Mouse (Mus musculus) frontal cortex, adult (tissue): ENCODE measurements around the gene H2-M5.
A peak's percentile ranks its signal among the peaks of the same experiment; 100 is the strongest.

Experiments
- ATAC-seq: cut with Nextera tagmentation; 2 replicates; pipeline ENCODE4 v1.9.2; 2017; ENCODE audit warnings: mild to moderate bottlenecking, moderate library complexity, mixed read lengths; ENCODE audit not compliant: low TSS enrichment

H2-M5 gene

DNA sequence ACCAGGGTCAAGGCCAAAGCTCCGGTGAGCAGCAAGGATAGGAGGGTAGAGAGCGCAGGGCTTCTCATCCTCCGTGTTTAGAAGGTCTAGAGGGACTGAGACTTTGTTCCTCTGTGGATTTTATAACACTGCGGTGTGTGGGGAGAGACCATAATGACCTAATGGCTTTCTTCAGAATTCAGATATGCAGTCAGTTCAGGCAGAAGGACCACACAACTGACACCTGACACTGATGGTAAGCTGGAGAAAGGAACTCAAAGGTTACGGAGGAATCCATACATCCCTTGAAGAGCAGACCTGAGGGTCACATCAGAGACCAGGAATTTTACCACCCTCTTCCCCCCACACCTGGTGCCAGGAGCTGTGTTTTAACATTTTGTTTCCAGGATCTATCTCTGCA, at the start of gene H2-M5:
H2-M5 (minus strand) TSS at position 101 of the 400 bp plus-strand sequence.
- ATAC-seq: no peak

DNA sequence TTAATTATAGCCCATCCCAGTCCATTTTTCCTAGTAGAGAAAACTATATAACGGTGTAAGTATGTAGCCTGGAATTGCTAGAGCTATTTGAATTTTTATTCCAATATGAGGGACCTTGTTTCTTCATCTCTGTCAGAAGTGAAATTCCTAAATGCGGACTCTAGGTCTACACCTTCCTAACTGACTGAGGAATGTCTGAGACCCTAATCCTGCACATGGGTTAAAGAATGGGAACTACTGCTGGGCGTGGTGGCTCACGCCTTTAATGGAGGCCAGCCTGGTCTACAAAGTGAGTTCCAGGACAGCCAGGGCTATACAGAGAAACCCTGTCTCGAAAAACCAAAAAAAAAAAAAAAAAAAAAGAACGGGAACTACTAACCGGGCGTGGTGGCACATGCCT, 39.8 kb upstream of the H2-M5 start:
- ATAC-seq: no peak

DNA sequence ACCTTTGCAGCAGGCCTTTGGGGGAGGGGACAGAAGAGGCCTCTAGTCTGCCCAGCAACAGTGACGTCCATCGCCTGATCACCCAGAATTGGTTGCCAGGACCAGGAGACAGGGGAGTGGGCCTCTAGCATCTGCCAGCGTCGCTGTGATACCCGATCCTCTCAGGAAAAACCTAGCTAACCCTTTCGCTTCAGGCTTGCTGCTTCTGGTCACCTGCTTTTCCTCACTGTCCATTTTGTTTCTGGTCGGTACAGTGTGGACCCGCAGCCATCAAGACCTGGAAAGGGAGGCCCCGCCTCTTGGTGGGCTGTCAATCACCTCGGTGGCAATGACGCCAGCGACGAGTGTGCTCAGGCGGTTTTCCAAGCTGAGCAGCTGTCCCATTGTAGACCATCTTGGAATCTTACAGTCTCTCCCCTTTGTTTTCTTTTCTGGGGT, 39.4 kb upstream of the H2-M5 start:
- ATAC-seq: peak; percentile 99

DNA sequence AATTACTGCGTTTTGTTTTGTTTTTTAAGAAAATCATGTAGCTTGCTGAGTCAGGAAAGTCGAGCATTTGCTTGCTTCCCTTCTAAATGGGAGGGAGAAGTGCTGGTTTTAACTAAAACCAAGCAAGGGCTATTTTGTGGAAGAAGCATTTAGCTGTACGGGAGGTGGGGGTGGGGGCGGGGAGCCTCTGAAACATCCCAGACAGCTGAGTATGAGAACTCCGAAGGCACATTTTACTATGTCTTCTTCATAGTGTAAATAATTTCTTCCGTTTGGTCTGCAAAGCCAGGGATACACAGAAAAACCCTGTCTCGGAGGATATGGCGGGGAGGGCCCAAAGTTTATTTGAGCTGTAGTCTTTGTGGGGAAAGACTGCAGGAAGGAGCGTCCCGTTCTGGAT, 38.9 kb upstream of the H2-M5 start:
- ATAC-seq: peak; percentile 13

DNA sequence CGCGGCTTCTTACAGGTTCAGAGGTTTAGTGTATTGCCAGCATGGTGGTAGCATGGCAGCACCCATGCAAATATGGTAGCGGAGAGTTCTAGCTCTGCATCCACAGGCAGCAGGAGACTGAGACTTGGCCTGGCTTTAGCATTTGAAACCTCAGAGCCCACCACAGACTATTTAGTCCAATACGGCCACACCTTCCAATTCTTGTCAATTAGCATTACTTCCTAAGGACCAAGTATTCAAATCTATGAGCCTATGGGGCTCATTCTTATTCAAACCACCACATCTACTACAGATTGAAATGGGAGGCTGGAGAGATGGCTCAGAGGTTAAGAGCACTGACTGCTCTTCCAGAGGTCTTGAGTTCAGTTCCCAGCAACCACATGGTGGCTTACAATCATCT, 38.1 kb upstream of the H2-M5 start:
- no peak for ATAC-seq

DNA sequence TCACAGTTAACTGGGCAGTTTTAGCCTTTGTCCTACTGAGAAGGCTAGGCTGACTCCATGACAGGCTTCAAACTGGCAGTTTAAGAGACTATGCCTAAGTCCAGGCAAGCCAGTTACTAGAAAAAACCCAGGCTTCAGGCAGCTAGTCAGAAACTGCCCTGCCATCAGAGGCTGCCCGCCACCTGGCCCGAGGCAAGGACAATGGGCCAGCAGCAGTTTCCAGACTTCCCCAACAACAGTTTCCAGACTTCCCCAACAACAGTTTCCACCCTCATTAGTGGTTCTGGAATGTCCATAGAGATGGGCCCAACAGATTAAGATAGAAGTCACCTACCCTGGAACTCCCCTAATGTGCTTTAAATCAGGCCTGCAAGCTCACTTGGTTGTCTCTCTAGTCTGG, 37.1 kb upstream of the H2-M5 start:
- ATAC-seq: no peak

DNA sequence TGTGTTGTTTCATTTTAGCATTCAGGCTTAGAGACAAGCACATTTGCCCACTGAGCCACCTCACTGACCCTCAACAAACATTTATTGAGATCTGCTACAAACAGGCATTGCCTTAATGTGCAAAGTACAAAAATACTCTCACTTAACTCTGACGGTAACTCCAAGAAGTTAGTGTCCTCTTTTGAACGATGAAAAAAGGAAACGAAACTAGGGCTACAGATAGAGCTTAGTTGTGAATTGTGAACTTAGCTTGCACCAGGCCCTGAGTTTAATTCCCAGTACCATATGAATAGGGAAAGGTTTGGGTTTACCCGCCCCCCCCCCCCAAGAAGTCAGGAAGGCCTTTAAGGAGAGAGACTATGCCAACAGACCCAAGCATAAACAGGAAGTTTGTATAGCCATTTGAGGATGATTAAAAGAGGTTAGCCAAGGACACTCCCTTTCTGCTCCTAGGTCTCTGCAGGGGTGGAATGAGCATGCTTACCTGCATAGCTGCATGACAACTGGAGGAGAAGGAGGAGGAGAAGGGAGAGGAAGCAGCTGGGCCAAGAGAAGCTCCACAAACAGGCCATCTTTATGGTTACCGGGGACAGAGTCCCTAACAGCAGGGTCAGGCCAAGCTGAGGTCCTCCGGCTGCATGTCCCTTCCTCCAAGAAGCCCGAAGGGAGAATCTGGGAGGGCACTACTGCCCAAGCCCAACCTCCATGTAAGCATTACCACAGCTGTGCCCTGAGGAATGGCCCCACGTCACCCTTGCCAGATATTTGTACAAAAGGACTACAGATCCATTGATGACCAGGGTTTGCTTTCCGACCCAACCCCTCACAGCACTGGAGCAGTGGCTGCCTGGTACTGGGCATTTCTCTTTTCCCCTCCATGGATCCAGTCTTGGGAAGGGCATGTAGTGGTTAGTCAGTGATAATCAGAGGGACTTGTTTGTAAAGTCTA, 33.6 kb upstream of the H2-M5 start, which contains the start of gene Mog:
Mog (minus strand) TSS at position 771 of the 949 bp plus-strand sequence.
- ATAC-seq: peak; percentile 25; the same call in 1 of the 2 replicates

DNA sequence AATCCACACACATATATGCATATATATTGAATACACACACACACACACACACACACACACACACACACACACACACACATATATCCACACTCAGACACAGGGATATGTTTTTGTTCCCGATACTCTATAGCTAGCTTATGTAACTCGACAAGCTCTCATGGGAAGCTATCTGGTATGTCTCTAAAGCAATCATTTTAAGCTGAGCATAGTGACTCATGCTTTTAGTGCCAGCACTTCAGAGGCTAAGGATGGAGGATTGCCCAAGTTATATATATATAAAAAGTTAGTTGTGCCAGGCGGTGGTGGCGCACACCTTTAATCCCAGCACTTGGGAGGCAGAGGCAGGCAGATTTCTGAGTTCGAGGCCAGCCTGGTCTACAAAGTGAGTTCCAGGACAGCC, 29.9 kb upstream of the H2-M5 start:
- ATAC-seq: peak; percentile 79

DNA sequence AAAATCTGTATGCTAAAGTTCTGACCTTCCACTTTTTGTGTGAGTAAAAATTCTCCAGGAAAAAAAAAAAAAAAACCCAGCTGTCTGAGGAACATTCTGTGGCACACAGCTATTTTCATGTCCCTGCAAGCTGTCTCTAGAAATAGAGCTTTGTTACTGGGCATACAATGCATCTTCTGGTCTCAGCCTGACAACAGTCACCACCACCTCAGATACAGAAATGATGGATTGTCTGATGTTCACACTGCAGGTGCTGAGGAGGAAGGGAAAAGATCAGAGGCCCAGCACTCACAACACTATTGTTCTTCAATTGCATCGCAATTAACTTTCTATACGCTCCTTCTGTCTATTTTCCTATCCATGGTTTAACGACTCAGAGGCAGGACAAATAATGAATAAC, 29.0 kb upstream of the H2-M5 start:
- peak; percentile 83 for ATAC-seq

DNA sequence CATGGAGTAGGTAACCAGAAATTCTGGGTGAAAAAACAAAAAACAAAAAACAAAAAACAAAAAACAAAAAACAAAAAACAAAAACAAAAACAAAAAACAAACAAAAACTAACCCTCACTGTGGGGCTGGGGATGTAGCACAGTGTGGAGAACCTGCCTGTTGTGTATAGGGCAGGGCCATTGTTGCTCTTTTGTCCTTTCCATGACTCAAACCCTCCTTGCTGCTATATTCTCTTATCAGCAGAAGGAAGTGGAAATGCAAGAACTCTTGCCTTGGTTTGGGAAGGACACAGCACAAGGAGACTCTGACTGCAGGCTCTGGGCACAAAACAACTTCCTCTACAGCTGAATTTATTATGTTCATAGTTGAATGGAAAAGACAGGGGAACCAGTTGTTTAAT, 27.0 kb upstream of the H2-M5 start:
- no peak for ATAC-seq

DNA sequence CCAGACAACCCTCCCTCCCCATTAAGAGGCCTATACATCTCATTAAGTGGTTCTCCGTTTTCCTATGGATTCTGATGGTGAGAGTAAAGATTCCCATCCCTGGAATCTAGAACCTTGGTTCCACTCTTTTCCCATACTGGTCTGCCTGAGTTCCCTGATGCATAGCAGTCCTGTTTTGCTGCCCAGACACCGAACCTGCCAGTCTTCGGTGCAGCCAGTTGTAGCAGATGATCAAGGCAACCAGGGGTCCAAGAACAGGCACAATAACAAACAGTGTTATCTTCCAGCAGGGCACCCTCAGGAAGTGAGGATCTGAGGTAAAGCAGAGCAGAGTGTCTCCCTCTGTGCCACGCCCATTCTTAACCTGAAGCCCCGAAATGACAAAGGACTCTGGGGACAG, 22.8 kb upstream of the H2-M5 start:
- ATAC-seq: no peak

DNA sequence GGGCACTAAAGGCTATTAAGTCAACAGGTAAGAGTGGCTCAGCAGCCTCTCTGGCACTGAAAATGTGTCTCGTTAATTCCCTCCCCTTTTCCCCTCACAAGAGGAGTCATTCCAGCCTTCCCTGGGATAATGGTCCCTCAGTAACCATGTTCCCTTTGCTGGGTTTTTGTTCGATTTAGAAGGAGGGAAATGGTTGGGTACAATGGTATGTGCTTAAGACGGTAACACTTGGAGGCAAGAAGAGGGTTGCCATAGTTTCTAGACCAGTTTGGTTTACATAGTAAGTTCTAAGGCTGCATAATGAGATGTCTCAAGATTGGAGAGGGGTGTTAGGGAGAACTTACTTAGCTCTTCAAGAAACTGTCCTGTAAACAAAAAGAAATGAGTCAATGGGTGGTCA, 22.4 kb upstream of the H2-M5 start:
- no peak for ATAC-seq

DNA sequence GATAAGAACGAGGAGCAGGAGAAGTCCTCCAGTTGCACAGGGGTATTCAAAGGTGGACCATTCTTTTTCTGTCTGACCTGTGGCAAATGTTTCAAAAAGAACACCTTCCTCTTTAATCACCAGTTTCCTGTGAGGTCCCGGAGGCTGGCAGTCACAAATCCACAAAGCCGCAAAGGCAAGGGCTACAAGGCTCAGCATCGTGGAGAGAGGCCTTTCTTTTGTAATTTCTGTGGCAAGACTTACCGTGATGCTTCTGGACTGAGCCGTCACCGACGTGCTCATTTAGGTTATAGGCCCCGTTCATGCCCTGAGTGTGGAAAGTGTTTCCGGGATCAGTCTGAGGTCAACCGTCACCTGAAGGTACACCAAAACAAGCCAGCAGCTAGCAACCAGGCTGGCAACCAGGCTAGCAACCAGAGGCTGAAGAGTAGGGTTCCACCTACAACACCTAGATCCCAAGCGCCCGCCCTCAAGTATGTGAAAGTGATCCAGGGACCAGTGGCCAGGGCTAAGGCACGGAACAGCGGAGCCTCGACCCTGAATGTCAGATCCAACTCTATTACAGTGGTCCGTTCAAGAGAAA, 20.2 kb upstream of the H2-M5 start:
- ATAC-seq: no peak

DNA sequence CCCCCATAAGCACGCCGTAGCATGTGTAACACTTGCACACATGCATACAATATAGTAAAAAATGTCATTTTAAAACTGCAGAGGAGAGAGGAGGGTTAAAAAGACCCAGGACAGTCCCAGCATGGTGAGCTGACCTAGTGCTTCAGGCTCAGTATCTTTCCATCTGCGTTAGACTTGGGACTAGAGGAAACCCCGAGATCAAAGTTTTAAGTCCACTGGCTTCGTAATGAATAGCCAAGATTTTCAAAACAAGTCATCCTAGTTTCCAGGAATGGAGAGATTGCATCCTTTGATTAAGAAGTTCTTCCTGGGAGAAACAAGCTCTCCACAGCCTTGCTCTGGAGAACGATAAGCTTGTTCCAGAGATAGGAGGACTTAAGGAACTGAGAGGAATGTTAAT, 18.8 kb upstream of the H2-M5 start:
- ATAC-seq: no peak

DNA sequence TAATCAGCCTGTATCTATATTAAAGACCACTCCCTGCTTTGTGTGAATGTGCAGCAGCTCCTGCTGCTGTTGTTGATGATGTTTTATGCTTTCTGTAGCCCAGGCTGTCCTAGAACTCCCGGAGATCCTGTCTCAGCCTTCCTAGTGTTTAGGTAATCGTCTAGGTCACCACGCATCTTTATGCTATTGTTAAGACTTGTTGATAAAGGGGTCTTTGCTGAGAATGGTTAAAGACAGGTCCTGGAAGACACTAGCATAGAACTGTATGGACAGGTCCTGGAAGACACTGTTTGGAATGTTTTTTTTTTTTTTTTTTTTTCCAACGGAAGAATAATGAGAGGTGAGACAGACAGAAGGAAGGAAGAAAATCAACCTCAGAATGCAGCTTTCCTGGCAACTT, 14.0 kb upstream of the H2-M5 start:
- no peak for ATAC-seq

DNA sequence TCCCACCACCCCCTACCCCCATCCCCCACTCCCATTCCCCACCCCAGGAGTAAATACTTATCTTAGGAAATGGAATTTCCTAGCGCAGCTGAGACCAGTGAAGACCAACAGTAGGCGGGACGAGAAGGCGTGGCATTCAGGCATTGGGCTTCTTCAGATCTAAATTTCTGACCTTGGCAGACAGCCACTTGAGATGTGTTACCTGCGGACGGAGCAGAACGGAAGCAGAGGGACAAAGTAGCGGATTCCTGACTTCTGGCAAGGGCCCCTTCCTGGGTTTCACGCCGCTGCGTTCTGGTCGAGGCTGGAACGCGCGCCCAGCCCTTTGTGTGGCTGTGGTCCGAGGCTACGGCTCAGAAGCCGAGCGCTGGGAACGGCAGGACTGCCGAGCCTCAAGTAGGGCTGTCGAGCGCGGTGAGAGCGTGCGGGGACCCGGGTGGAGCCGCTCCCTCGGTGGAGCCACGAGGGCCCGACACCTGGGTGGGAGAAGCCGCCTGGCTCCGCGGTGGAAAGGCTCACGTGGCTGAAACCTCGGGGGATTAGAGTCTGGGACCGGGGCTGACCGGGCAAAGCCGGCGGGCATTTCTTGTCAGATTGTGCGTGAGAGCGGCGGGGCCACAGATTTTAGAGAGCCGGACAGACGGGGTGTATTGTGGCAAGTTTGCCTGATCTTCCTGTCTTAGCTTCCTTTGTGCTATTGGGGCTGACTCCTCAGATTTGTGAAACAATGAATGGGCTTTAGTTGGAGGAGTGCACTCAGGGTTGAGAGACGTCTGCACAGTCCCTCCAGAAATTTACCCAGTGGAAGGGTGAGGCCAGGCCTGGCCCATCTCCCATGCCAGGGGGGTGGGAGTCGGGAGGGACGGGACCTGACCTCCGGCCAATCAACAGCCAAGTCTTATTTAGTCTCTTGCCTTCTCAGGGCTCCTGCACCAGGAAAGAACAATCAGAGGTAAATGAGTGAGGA, 13.3 kb upstream of the H2-M5 start:
- ATAC-seq: peak; percentile 78

DNA sequence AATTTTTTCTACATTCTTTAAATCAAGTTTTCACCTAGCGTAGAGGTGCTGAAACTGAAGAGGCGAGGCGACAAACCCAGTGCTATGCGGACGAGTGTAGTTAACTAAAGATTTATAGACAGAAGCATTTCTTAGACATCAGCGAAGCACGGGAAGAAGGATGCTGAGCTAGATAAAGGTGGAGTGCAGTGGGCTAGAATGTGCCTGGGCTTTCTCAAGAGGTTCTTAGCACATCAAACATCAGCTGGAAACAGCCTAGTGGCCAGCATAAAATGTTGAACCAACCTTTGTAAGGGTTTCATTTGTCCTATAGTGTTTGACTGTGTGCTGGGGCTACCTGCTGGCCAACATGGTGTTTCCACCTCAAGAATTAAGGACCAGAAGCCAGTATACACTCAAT, 11.5 kb upstream of the H2-M5 start, which contains the start of gene Zfp57:
Zfp57 (plus strand) TSS at position 301 of the 400 bp plus-strand sequence.
- ATAC-seq: no peak

DNA sequence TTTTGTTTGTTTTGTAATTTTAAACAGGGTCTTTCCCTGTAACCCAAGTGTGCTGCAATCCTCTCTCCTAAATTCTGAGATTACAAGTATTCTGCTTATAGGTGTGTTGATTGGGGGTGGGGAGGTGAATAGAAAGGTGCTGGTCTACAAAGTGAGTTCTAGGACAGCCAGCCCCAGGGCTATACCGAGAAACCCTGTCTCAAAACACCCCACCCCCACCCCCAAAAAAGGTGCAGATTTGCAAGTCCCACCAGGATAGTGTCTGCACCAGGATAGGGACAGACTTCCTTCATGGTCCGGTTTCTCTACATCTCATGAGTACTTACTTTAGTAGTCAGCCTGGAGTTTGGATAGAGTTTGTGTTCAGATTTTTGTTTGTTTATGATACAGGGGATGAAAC, 9.1 kb upstream of the H2-M5 start:
- ATAC-seq: no peak

DNA sequence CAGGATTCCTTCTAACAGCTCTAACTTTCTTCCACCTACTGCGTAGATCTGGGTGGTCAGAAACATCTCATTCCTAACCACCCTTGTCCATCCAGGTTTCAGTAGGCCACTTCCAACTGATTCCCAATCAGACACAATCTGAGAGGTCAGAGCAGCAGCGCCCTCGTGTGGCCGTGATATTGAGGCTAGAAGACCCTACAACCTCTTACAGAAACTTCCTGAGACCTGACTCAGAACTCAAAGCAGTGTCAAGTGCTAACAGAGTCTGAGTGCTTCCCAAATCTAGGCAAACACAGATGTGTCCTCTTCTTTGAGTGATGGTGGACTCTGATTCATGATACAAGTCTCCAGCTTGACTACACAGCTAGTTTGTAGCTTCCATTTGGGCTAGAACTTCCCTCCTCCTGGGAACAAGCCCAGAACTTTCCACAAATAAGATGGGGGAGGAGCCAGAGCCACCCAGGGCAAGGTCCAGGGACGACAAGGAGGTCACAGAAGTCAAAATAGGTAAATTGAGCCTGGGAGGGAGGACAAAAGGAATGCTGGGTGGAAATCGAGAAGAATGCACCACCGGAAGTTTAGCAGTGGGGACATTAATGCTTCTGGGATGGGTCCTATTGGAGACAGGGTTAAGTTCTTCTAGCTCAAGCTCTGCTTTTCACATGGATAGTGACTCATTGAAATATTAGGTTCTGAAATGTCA, 7.8 kb upstream of the H2-M5 start:
- ATAC-seq: peak; percentile 66

DNA sequence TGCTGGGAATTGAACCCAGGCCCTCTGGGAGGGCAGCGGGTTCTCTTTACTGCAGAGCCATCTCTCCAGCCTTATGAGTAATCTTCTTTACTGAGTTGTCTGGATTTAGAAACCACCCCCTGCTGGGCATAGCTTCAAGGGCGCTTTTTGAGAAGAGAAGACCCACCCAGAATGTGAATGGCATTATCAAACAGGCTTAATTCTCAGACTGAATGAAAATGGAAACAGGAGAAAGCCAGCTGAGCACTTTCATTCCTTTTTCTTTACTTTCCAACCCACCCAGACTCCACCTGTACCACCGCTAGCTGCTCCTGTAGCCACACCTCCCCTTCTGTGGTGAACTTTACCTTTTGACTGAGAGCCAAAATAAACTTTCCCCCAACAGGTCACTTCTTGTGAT, 6.1 kb upstream of the H2-M5 start:
- ATAC-seq: no peak

DNA sequence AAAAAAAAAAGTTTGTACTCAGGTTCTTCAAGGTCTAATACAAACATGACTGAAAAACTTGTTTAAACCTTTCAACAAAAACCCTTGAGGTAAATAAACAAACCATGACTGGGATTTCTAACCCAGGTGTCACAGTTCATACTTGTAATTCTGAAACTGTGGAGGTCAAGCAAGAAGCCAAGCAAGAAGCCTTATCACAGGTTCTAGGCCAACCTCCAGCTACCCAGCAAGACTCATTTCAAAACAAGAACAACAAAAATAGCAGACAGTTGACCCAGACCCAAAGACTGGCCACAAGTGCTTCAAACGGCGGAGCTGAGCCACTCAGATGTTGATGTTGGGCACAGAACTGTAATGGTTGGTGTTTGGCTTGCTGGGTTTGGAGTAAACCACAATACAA, 5.2 kb upstream of the H2-M5 start:
- ATAC-seq: no peak
